Mouse (Mus musculus) liver, postnatal 0 days (tissue): ENCODE measurements at regions not wholly inside any gene's neighbourhood (a gene's known extent, or its start where the extent isn't known, plus 50 kb on each side); places are given as distances from the start of the nearest gene placed in this dataset.

Experiments
- CTCF ChIP-seq: sonication (generic); IDR thresholded peaks from 2 replicates; pipeline ENCODE4 v1.5.1; 2016; ENCODE audit warnings: antibody characterized with exemption, low read depth
- EP300 ChIP-seq: IDR thresholded peaks from 2 replicates; pipeline ENCODE4 v1.6.1; 2016; ENCODE audit warnings: antibody characterized with exemption, low read depth, mild to moderate bottlenecking

DNA sequence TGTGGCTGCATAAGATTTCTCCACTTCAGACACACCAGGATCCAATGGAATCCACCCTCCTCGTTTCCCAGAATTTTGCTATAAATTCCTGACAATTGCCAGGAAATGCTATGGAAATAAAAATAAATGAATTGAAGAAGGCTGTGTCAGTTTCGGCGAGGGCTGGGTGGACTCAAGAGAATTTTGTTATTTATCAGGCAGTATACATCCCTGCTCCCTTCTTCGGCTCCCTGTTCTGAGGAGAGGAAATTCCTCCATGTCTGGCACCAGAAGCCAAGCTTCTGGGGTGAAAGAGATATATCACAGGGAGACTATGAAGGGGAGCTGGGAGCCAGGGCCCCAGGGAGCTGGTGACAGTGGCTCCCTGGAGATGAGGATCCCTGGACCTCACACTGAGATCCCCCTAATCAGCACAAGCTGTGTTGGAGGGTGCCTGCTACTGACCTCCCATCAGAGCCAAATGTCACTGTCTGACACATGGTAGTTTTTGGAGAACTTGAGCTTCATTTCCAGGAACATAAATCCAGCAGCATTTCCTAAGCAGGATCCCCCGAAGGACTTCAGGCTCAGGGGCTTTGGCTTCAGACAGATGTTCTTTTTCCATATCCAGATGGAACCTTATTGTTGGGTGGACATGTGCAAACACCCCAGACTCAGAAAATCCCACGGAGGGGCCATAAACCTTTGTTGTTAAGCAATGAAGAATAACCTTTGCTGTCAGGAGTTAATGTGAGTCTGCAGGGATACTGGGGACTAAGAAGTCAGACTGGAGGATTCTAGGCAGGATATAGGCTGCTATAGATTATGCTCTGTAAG, 248.4 kb upstream of the Igfbp3 start:
- TF ChIP-seq CTCF: no peak
- TF ChIP-seq EP300: no peak
